Mouse (Mus musculus): ENCODE results near the gene Rhog.

DNA sequence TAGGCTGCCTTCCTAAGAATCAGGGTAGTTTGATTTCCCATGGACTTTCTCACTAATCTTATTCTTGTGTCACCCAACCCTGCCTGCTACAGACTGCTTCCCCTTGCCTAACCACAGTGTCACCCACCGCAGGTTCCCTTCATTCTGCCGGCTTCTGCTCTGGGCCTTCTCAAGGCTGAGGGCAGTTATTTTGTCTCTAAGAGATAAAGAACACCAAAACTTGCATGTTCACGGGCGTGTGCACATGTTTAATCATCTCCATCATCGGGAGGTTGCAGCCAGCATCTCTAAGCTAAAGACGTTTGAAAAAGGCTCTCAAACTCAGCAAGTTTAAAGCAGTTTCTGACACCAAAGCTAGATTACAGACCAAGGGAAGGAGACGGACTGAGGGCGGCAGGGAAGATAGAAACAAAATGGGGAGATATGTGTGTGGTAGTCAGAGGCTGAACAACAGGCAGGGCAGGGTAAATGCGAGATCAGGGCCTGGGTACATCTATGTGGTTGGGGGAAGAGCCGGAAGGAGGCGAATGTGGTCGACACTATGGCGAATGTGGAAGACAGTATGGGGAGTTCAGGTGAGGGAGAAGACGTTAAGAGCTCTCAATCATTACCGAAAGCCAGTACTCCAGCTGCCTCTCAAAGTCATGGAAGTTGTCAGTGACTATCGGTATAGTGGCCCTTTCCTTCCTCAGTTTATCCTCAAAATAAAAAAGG, 7.0 kb downstream of the Rhog start:
- no peak for TF ChIP-seq CTCF (IDR thresholded peaks at IDR 0.05; ENCODE audit: low read depth)
- TF ChIP-seq EP300 (IDR thresholded peaks at IDR 0.05; ENCODE audit: low read depth), result peak; percentile 50; the same call in 1 of the 2 replicates
